Mouse (Mus musculus) stomach, postnatal 0 days (tissue): Measurements from ENCODE around the gene Ptprg.

Experiments used
- CTCF ChIP-seq: IDR thresholded peaks from 2 replicates; pipeline ENCODE4 v1.5.1; 2016; ENCODE audit warnings: antibody characterized with exemption, low read depth, mild to moderate bottlenecking, moderate library complexity
- EP300 ChIP-seq: optimal IDR thresholded peaks from 2 replicates; pipeline ENCODE3; 2016; ENCODE audit warnings: antibody characterized with exemption

DNA sequence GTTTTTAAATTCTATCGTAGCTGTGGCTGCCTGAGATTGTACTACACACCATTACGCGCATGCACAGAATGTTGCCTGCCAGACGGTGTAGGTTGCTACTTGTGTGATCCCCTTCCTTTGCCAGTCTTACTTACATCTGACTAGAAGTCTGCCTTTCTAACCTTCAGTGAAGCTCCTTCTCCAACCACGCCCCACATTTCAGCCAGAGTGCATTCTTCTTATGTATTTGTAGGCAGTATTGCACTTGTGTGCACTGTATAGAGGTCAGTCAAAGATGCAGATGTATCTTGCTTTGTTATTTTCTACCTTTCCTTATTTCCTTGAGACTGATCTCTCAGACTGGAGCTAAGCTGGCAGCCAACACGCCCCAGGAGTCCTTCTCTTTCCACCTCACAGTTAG lies 158.8 kb downstream of the Ptprg start:
- TF ChIP-seq CTCF (no peak), EP300 (no peak)
